Mouse (Mus musculus) large intestine, adult 2 months (tissue): ENCODE measurements around the gene Lrmp. TPM values are rescaled to one million over a fixed set of nuclear protein-coding genes. Genes with fewer than 3 reads are reported as not detected.
"Not testable (repeated sequence)": the region's sequence is repeated elsewhere in the genome, so short reads cannot be mapped to it uniquely, and the experiment has no call there.

Source experiments
- DNase-seq: peaks from one replicate; pipeline ENCODE4 v3.0.0-alpha.2; 2012; ENCODE audit warnings: low read depth, low spot score
- WGBS: fragments of 180-500 bp; shearing (Covaris S2); methylation state at CpG from one replicate; pipeline ENCODE4 v1.1.7; 2018; 5-methylcytosine and 5-hydroxymethylcytosine counted together
- polyA plus RNA-seq: library from polyadenylated mRNA; depleted of rRNA; stranded (reverse); fragments of >200 nt; gene quantifications from 2 replicates; pipeline ENCODE4 v1.2.3, GENCODE M21; 2012

The Lrmp gene
- polyA plus RNA-seq, 1 experiment, result 12.4 TPM

GRCm38 (mm10) chr6:145132969-145133368 is 17.5 kb downstream of the Lrmp start:
- DNase-seq, result not testable (repeated sequence)
- 91% methylated on average over 5 of the region's 5 CpGs for WGBS

DNA sequence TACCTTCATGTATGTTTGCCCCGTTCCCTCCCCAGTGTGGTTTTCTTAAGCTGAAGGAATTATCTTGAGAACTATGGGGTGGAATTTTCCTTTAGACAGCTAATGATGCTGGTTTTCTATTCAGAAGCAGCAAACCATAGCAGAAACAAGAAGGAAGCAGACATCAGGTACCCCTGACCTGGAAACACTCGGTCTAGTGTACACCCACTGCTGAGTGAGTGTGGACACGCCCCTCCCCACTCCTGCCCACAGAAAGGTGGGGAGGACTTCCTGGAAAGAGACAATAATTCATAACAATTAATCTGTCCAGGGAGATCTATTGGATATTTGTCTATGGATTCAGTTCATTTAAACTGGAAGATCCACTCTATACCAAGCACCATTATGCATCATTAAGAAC is 19.8 kb downstream of the Lrmp start:
- no peak for DNase-seq
- WGBS, result 42% methylated on average over 3 of the region's 3 CpGs

GRCm38 (mm10) chr6:145135804-145136203 is 20.4 kb downstream of the Lrmp start:
- WGBS, result 25% methylated on average over 9 of the region's 9 CpGs
- DNase-seq, result no peak

- DNase-seq, result no peak
- WGBS, result 89% methylated on average over 5 of the region's 5 CpGs
Measured at GRCm38 (mm10) chr6:145136831-145137230, 21.4 kb downstream of the Lrmp start.

GRCm38 (mm10) chr6:145139236-145139635 is 23.8 kb downstream of the Lrmp start:
- no peak for DNase-seq
- 86% methylated on average over 13 of the region's 13 CpGs for WGBS

- DNase-seq, result no peak
- 81% methylated on average over 11 of the region's 11 CpGs for WGBS
Measured at GRCm38 (mm10) chr6:145139776-145140475, 24.5 kb downstream of the Lrmp start.

- no peak for DNase-seq
- 63% methylated on average over 11 of the region's 11 CpGs for WGBS
Measured at GRCm38 (mm10) chr6:145140706-145141105, 25.3 kb downstream of the Lrmp start.

GRCm38 (mm10) chr6:145141827-145142226 is 26.4 kb downstream of the Lrmp start:
- DNase-seq, result no peak
- WGBS, result 91% methylated on average over 12 of the region's 12 CpGs

DNA sequence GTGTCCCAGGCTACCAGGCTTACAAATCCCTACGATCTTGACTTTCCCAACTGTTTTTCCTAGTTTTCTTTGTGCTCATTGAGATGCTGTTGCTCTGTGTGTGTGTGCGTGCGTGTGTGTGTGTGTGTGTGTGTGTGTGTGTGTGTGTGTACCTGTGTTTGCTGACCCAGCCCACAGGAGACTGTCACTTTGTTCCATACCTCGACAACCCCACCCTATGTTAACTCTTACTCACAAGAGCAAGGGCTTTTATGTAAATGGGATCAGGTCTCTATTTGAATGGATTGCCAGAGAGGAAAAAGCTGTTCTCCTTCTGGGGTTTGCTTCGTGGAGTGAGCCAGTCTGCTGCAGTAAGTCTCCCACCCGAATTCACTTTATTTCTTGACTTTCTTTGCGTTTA is 29.7 kb downstream of the Lrmp start:
- WGBS, result 26% methylated on average over 7 of the region's 7 CpGs
- no peak for DNase-seq

DNA sequence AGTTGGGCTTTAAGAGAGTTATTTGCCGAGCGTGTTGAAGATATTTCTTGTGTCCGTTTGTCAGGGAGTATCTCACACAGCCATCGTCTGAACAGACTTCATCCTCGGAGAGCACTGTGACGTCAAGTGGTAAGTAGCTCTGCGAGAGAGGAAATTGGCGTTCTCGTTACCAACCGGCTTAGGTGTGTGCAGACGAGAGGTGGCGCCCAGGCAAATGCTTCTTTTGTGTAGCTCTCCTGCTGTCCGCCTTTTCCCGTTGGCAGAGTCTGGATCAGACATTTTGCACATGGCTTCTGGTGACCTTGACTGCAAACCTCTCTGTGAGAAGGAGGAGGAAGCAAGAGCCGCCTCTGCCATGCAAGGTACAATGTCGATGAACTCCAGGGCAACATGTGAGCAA is 32.3 kb downstream of the Lrmp start:
- WGBS, result 90% methylated on average over 16 of the region's 16 CpGs
- no peak for DNase-seq

GRCm38 (mm10) chr6:145149054-145149453 is 33.6 kb downstream of the Lrmp start:
- WGBS, result 45% methylated on average over 9 of the region's 9 CpGs
- no peak for DNase-seq

DNA sequence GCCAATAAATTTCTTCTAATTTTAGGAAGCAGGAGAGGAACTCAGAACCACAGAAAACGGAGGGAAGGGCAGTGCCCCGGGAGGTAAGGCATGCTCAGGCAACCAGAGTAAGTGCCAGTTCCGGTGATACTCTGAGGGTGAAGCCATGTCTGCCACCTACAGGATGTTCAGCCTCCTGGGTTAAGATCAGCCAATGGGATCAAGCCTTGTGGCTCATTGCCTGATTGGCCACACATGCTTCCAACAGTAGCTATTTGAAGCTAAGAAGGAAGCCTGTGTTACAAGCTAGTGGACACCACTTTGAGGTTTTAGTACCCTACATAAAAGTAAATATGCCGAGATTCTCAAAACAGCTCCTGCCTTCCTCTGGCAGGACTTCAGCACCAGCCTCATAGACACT is 43.2 kb downstream of the Lrmp start:
- DNase-seq, result no peak
- WGBS, result 53% methylated on average over 4 of the region's 4 CpGs

- no peak for DNase-seq
- WGBS, result 56% methylated on average over 5 of the region's 5 CpGs
Measured at GRCm38 (mm10) chr6:145160581-145160980, 45.1 kb downstream of the Lrmp start.

DNA sequence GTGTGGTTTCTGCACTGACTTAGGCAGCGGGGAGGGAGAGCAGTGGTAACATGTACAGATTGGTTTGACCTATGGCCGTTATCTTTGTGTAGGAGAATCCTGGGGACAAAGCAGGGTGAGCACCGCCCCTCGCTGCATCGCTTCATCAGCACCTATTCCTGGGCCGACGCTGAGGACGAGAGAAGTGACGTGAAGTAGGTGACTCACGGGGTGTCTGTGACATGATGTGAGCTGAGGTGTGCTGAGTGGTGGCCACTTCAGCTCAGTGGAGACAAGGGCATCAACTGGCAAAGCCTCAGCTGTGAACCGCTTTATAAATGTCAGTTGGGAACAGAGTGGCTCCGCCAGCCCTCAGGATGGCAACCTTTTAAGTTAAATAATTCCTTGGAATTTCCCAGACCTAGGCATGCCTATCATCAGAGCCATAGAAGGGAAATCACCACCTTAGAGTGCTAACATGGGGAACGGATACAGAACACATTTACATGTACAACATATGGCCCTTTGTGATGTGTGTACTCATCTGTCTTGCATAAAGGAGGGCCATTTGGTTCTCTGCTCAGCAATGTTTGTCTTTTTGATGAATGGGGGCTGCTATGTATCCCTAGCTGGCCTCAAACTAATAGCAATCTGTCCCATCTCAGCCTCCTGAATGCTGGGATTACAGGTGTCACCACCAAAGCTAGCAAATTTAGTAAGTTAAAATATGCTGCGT is 56.6 kb downstream of the Lrmp start:
- DNase-seq, result no peak
- 88% methylated on average over 14 of the region's 14 CpGs for WGBS

- peak; percentile 98 for DNase-seq
- WGBS, result 17% methylated on average over 11 of the region's 11 CpGs
Measured at GRCm38 (mm10) chr6:145173781-145174191, 58.3 kb downstream of the Lrmp start.

DNA sequence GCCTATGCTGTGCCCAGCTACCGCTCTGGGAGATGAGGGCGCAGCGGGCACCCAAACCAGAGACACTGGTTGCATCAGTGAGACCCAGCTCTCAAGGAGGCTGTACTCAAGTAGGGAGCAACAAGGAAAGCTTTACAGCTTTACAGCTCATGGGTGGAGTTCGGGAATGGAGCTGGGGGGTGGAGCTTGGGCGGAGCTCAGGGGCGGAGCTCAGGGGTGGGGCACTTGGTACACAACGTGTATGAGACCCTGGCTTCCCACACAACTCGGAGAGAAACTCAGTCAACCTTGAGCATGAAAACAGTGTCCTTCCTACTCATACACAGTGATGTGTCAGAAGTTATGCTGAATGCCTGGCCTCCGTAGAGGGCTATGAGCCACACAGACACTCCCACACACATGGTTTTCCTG is 60.1 kb downstream of the Lrmp start:
- peak; percentile 62 for DNase-seq
- WGBS, result 22% methylated on average over 9 of the region's 9 CpGs

- DNase-seq, result no peak
Measured at GRCm38 (mm10) chr6:145176474-145176873, 61.0 kb downstream of the Lrmp start.

DNA sequence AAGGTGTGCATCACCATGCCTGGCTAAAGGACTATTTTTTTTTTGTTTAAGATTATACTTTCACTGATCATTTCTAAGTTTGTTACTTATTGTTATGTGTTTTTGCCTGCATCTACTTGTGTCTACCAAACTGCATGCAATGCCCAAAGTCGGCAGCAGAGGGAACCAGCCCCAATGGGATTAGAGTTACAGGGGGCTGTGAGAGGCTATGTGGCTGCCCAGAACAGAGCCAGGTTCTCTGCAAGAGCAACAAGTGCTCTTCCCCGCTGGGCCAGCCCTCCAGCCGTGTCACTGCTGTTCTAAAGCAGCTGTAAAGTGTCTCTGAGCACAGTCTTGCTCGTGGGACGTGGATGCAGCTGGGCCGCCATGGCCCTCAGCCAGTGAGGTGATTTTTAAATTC is 64.2 kb downstream of the Lrmp start:
- 53% methylated on average over 6 of the region's 6 CpGs for WGBS
- no peak for DNase-seq

More at GRCm38 (mm10) chr6:145176474-145176873, 61.0 kb downstream of the Lrmp start:
- 80% methylated on average over 10 of the region's 10 CpGs for WGBS

DNA sequence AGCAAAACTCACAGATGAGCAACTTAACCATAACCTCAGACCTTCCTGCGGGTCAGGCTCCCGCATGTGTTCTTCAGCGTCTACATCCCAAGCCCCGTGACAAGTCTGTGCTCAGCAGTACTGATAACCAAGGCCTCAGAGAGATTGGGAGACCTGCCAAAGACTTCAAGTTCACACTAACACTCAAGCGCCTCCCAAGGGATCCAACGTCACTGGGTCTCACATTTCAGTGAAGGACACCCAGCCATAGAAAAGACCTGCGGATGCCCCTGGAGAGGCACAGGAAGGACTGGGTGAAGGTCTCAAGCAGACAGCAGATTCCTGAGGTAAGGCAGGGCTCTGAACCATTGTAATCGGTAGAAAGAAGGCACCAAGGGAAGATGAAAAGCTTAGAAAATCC is 66.6 kb downstream of the Lrmp start:
- WGBS, result 66% methylated on average over 8 of the region's 8 CpGs
- no peak for DNase-seq

- 95% methylated on average over 1 of the region's 1 CpGs for WGBS
- no peak for DNase-seq
Measured at GRCm38 (mm10) chr6:145186096-145186495, 70.6 kb downstream of the Lrmp start.
